Comparison of ENCODE assay signal across 24 mouse cellular contexts in the genomic region with DNA sequence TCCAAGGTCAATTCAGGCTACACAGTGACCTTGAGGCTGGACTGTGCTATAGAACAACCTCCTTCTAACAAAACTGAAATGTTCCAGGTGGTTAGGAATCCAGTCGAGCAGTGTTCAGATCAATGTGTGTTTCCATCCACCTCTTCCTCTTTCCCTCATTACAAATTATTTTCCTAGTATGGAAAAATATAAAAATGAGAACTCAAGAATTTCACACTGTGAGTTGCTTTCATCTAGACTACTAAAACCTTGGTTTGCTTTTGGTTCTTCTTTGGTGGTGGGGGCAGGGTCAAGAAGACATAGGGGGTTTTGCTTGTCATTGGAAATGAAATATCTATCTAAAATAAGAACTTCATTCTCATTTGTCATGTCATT.
"Had no signal": no experiment of that assay in that cellular context is flagged by ENCODE, and none has a peak within 500 bp of the region (broad histone marks: within the 10 kb centered on the region; RNA-seq: fewer than 3 reads in every experiment).

No protein-coding gene starts in this region.

- H3K36me3 ChIP-seq: heart, embryonic 10.5 days; heart, embryonic 12.5 days; hindbrain, embryonic 10.5 days; hindbrain, embryonic 12.5 days; kidney, embryonic 15.5 days; limb, embryonic 10.5 days; limb, embryonic 12.5 days; liver, embryonic 13.5 days had no signal

- ATAC-seq: hindbrain, embryonic 16.5 days; intestine, embryonic 16.5 days had no signal

- H3K27ac ChIP-seq: heart, embryonic 10.5 days; hindbrain, embryonic 10.5 days; hindbrain, embryonic 12.5 days; hindbrain, embryonic 14.5 days; kidney, embryonic 15.5 days; kidney, postnatal 0 days; left cerebral cortex, adult 2 months; limb, embryonic 10.5 days; limb, embryonic 12.5 days; liver, embryonic 13.5 days had no signal

- H3K9ac ChIP-seq: heart, embryonic 12.5 days; hindbrain, embryonic 12.5 days; hindbrain, embryonic 14.5 days; kidney, embryonic 15.5 days; limb, embryonic 12.5 days; liver, embryonic 13.5 days had no signal

- H3K4me2 ChIP-seq: heart, embryonic 12.5 days; hindbrain, embryonic 12.5 days; hindbrain, embryonic 14.5 days; kidney, embryonic 15.5 days; limb, embryonic 12.5 days; liver, embryonic 11.5 days; liver, embryonic 13.5 days had no signal

- H3K4me1 ChIP-seq: heart, embryonic 10.5 days; heart, embryonic 12.5 days; hindbrain, embryonic 10.5 days; hindbrain, embryonic 12.5 days; kidney, embryonic 15.5 days; limb, embryonic 10.5 days; limb, embryonic 12.5 days; liver, embryonic 13.5 days had no signal

- H3K4me3 ChIP-seq: heart, embryonic 10.5 days; heart, embryonic 12.5 days; hindbrain, embryonic 10.5 days; hindbrain, embryonic 12.5 days; kidney, embryonic 15.5 days; left cerebral cortex, adult 2 months; limb, embryonic 10.5 days; limb, embryonic 12.5 days; liver, embryonic 13.5 days had no signal

- H3K27me3 ChIP-seq: heart, embryonic 12.5 days; hindbrain, embryonic 12.5 days; kidney, embryonic 15.5 days; limb, embryonic 12.5 days; liver, embryonic 13.5 days had no signal

- H3K9me3 ChIP-seq: heart, embryonic 10.5 days; heart, embryonic 12.5 days; hindbrain, embryonic 10.5 days; hindbrain, embryonic 12.5 days; kidney, embryonic 15.5 days; limb, embryonic 10.5 days; limb, embryonic 12.5 days; liver, embryonic 13.5 days had no signal

- DNase-seq: gastrocnemius, postnatal 14 days; gastrocnemius, postnatal 36 days; heart, adult 18-20 months; heart, postnatal 10 days; heart, postnatal 4 days; kidney, adult 11 months; kidney, postnatal 14 days; layer of hippocampus, adult 9-11 months; layer of hippocampus, postnatal 36 days; liver; liver, embryonic 13.5 days had no signal
